Mouse (Mus musculus) megakaryocyte, embryonic 14.5 days (primary cell): ENCODE data around the gene Stpg2.

Source experiments
- FLI1 ChIP-seq: IDR thresholded peaks from 2 replicates; pipeline ENCODE4 v1.6.1; 2012; ENCODE audit warnings: low read length, inconsistent platforms, mixed read lengths
- GATA1 ChIP-seq: IDR thresholded peaks from 3 replicates; pipeline ENCODE4 v1.6.1; 2012; ENCODE audit warnings: mixed read lengths, low read length, inconsistent platforms, borderline replicate concordance

DNA sequence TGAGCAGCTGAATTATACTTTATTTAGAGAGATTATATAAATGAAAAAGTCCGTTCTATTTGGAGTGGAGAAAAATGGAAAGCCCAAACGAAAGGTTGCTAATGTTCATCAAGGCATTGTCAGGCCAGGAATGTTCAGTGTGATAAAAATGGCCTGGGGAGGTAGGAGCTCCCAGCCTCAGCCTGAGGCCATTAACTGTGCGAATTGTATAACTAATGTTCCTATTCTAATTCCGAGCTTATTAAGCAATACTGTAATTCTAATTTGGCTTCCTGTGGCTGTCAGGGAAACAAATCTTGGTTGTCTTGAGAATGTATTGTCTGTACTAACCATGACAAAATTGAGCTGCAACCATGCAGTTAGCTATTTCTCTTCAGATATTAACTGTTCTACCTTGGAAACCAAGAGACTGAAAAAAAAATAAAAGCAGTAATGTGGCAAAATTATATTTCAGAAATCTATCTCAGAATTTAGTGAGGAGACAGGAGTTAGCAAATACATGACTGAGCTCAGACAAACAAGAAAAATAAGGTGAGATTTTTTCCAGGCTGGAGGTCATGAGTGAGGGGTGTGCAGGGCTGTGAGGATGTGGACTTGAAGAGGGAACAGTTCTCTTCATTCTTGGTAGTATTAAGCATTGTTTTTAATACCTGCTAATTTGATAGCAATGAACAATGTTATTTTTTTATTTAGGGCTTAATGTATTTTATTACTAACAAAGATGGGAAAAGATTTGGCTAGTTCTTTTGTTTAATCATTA, 36.8 kb upstream of the Stpg2 start:
- TF ChIP-seq GATA1, result no peak
- TF ChIP-seq FLI1, result no peak
